Mouse (Mus musculus): ENCODE data around the gene Slc25a12. TPM values are rescaled to one million over a fixed set of nuclear protein-coding genes. Genes with fewer than 3 reads are reported as not detected.

Gene Slc25a12
- polyA plus RNA-seq, 1 experiment from 2014 or later, result 108 TPM

DNA sequence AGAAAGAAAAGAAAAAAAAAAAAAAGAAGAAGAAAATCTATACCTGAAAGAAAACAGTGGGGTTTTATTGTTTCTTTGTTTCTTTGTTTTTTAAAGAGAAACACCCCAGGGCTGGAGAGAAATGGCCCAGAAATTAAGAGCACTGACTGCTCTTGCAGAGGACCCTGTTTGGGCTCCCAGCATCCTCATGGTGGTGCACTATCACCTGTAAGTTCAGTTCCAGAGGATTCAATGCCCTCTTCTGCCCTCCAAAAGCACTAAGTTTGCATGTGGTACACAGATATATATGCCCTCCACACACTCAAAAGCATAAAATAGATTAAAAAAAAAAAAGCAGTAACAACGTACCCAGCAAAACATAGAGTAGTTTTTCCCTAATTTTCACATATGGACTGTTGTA lies 68.8 kb downstream of the Slc25a12 start:
- H3K4me1 ChIP-seq (replicated peaks; ENCODE audit: control insufficient read depth, insufficient read depth, low read length), result no peaks in the 10 kb centered on the region
- H3K27me3 ChIP-seq (ENCODE audit: control insufficient read depth, insufficient read depth, low read length), result no peaks in the 10 kb centered on the region
- H3K36me3 ChIP-seq (replicated peaks; ENCODE audit: control insufficient read depth, insufficient read depth), result peaks cover 24% of the 10 kb centered on the region
- H3K9ac ChIP-seq, result no peak overlapping the region
- WGBS, result 92% methylated on average over 1 of the region's 1 CpGs
- DNase-seq (ENCODE audit: low spot score) (no peak), ATAC-seq (ENCODE audit: low FRiP score) (no peak)
- no peaks in the 10 kb centered on the region for H3K9me3 ChIP-seq (ENCODE audit: control insufficient read depth, low read length)
- H3K27ac ChIP-seq, result no peak overlapping the region
- H3K4me2 ChIP-seq (replicated peaks), result no peak overlapping the region
- H3K4me3 ChIP-seq (replicated peaks; ENCODE audit: low read length), result no peak overlapping the region

DNA sequence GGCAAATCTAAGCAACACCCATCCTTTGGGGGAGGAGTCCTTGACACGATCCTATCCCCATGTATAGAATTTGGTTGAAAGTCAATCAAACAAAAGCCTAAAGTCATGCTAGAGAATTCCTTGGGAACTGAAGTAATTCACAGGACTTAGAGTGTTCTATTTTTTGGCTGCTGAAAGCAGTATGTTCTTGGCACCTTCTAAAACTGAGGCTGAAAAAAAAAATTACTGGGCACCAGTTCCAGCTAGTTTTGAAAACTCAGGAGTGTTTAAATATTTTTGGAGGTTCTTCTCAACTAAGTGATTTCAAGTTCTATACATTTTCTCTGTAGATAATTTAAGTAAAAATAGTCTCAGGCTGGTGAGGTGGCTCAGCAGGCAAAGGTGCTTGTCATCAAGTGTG lies 70.0 kb downstream of the Slc25a12 start:
- 74% methylated on average over 1 of the region's 1 CpGs for WGBS
- Histone ChIP-seq H3K27ac (no peak overlapping the region), H3K27me3 (ENCODE audit: control insufficient read depth, insufficient read depth, low read length) (no peaks in the 10 kb centered on the region), H3K9me3 (ENCODE audit: control insufficient read depth, low read length) (no peaks in the 10 kb centered on the region), H3K4me3 (replicated peaks; ENCODE audit: low read length) (no peak overlapping the region), H3K36me3 (replicated peaks; ENCODE audit: control insufficient read depth, insufficient read depth) (peaks cover 29% of the 10 kb centered on the region), H3K9ac (no peak overlapping the region), H3K4me1 (replicated peaks; ENCODE audit: control insufficient read depth, insufficient read depth, low read length) (no peaks in the 10 kb centered on the region), H3K4me2 (replicated peaks) (no peak overlapping the region)
- DNase-seq (ENCODE audit: low spot score) (no peak), ATAC-seq (ENCODE audit: low FRiP score) (no peak)

DNA sequence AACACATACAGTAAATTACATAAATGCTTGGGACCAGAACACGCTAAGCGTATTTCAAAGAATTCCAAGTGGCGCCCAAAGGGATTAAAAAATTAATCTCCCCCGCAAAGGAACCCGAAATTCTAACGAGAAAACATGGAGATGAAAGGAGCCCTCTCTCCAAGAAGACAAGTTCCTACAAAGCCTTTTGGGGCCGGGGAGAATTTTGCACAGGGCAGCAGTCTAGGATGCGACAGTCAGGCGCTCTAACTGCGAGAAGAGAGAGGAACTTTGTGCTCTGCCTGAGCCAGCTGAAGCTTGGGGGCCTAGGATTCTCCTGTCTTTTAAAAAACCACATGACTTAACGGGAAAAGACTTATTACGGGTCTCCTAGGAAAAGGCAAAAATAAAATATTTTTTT lies 71.7 kb downstream of the Slc25a12 start:
- DNase-seq (ENCODE audit: low spot score) (no peak), ATAC-seq (ENCODE audit: low FRiP score) (no peak)
- 84% methylated on average over 12 of the region's 12 CpGs for WGBS
- peaks cover 29% of the 10 kb centered on the region for H3K36me3 ChIP-seq (replicated peaks; ENCODE audit: control insufficient read depth, insufficient read depth)
- H3K4me1 ChIP-seq (replicated peaks; ENCODE audit: control insufficient read depth, insufficient read depth, low read length), result no peaks in the 10 kb centered on the region
- H3K27me3 ChIP-seq (ENCODE audit: control insufficient read depth, insufficient read depth, low read length), result no peaks in the 10 kb centered on the region
- no peak overlapping the region for H3K9ac ChIP-seq
- H3K27ac ChIP-seq, result no peak overlapping the region
- H3K9me3 ChIP-seq (ENCODE audit: control insufficient read depth, low read length), result no peaks in the 10 kb centered on the region
- H3K4me3 ChIP-seq (replicated peaks; ENCODE audit: low read length), result no peak overlapping the region
- H3K4me2 ChIP-seq (replicated peaks), result no peak overlapping the region

DNA sequence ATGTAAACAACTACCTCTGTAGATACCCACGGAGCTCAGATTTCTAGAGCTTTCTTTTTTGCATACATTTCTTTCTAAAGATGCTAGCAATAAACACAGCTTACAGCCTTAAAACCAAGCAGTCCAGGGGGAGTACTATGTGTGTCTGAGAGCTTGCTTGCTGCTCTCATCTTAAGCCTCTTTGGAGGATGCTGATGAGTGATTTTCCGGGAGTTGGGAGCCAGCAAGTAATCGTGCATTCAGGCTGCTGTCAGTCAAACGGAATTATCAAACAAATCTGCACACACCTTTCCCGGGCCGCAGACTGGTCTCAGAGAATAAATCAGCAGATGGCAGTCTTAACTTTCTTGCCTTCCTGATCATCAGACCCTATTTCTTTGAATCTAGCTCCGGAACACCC lies 73.1 kb downstream of the Slc25a12 start:
- H3K4me2 ChIP-seq (replicated peaks), result no peak overlapping the region
- ATAC-seq (ENCODE audit: low FRiP score) (no peak), DNase-seq (ENCODE audit: low spot score) (no peak)
- 0 out of 2 replicates have a peak, but pooled peaks cover 3% of the 10 kb centered on the region for H3K4me1 ChIP-seq (replicated peaks; ENCODE audit: control insufficient read depth, insufficient read depth, low read length)
- peaks cover 29% of the 10 kb centered on the region for H3K36me3 ChIP-seq (replicated peaks; ENCODE audit: control insufficient read depth, insufficient read depth)
- 38% methylated on average over 7 of the region's 7 CpGs for WGBS
- H3K27ac ChIP-seq, result peak overlapping the region; percentile 16
- no peaks in the 10 kb centered on the region for H3K9me3 ChIP-seq (ENCODE audit: control insufficient read depth, low read length)
- no peak overlapping the region for H3K4me3 ChIP-seq (replicated peaks; ENCODE audit: low read length)
- no peak overlapping the region for H3K9ac ChIP-seq
- H3K27me3 ChIP-seq (ENCODE audit: control insufficient read depth, insufficient read depth, low read length), result no peaks in the 10 kb centered on the region

DNA sequence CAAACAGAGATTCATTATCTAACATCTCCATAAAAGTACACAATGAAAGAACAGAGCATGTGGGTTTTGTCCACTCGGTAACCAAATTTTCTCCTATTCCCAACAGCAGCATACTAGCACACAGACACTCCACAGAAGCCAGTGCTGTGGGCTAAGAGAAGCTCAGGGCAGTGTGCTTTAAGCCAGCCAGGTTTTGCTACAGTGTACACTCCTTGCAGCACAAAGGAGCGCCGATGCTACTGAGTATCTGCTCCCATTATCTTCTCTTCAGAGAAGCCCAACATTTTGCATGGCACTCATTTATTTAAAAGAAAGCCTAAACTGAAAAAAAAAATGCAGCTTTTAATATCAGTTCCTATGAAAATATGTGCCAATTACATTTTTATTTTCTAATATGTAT lies 73.6 kb downstream of the Slc25a12 start:
- Histone ChIP-seq H3K9ac (0 out of 2 replicates have a peak overlapping the region, but pooled peaks have one; percentile 7), H3K4me2 (replicated peaks) (no peak overlapping the region), H3K4me3 (replicated peaks; ENCODE audit: low read length) (no peak overlapping the region), H3K27ac (peak overlapping the region; percentile 16), H3K4me1 (replicated peaks; ENCODE audit: control insufficient read depth, insufficient read depth, low read length) (0 out of 2 replicates have a peak, but pooled peaks cover 3% of the 10 kb centered on the region), H3K9me3 (ENCODE audit: control insufficient read depth, low read length) (no peaks in the 10 kb centered on the region), H3K36me3 (replicated peaks; ENCODE audit: control insufficient read depth, insufficient read depth) (peaks cover 29% of the 10 kb centered on the region), H3K27me3 (ENCODE audit: control insufficient read depth, insufficient read depth, low read length) (no peaks in the 10 kb centered on the region)
- DNase-seq (ENCODE audit: low spot score) (no peak), ATAC-seq (ENCODE audit: low FRiP score) (no peak)
- WGBS, result 59% methylated on average over 3 of the region's 3 CpGs

DNA sequence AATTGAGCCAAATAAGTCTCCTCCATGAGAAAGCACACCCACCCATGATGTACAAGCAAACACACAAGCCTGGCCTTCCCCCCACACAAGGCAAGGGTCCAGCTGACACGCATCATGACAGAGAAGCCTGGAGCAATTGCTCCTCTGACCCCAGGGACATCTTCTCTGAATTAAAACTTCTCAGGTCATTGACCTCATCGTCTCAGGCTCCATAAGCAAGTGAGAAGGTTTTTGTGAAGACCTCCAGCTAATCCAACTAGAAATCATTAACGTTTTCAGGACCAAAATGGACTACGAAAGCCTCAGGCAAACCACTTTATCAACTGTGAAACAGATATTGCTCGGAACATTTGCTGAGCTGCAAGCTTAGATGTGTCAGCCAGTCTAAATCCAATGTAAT lies 76.0 kb downstream of the Slc25a12 start:
- DNase-seq (ENCODE audit: low spot score), result no peak
- Histone ChIP-seq H3K9ac (no peak overlapping the region), H3K4me1 (replicated peaks; ENCODE audit: control insufficient read depth, insufficient read depth, low read length) (0 out of 2 replicates have a peak, but pooled peaks cover 3% of the 10 kb centered on the region), H3K27me3 (ENCODE audit: control insufficient read depth, insufficient read depth, low read length) (no peaks in the 10 kb centered on the region), H3K4me2 (replicated peaks) (no peak overlapping the region), H3K9me3 (ENCODE audit: control insufficient read depth, low read length) (no peaks in the 10 kb centered on the region), H3K4me3 (replicated peaks; ENCODE audit: low read length) (no peak overlapping the region), H3K27ac (no peak overlapping the region), H3K36me3 (replicated peaks; ENCODE audit: control insufficient read depth, insufficient read depth) (peaks cover 14% of the 10 kb centered on the region)
- ATAC-seq (ENCODE audit: low FRiP score), result no peak
- 41% methylated on average over 5 of the region's 5 CpGs for WGBS

DNA sequence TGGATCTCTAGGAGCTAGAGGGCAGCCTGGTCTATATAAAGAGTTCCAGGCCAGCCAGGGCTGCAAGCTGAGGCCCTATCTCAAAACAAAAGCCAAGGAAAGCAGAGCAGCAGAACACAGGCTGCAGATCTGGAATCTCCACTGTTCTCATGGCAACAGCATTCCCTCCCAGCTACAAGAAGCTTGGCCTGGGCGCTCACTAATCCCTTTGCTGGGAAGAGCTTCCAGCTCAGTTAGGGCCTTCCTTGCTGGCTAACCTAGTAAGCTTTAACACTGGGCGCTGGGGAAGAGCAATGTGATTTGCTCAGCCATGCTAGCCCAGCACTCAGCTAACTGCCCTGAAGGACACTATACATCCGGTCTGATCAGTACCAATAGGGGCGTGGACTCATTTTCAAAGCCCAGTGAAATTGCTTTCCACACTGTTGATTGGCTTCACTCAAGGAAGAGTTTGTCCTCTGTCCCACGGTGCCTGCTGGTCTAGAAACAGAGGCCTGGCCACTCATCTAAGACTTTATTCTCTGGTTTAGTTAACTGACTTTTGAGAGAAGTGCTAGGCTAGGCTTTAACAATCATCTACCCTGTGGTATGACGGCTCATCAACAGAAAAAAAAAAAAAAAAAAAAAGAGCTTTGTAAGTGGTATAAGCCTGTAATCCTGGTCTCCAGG lies 77.3 kb downstream of the Slc25a12 start:
- H3K4me2 ChIP-seq (replicated peaks), result no peak overlapping the region
- H3K27me3 ChIP-seq (ENCODE audit: control insufficient read depth, insufficient read depth, low read length), result no peaks in the 10 kb centered on the region
- H3K9ac ChIP-seq, result no peak overlapping the region
- no peak overlapping the region for H3K4me3 ChIP-seq (replicated peaks; ENCODE audit: low read length)
- H3K9me3 ChIP-seq (ENCODE audit: control insufficient read depth, low read length), result no peaks in the 10 kb centered on the region
- 0 out of 2 replicates have a peak, but pooled peaks cover 3% of the 10 kb centered on the region for H3K4me1 ChIP-seq (replicated peaks; ENCODE audit: control insufficient read depth, insufficient read depth, low read length)
- DNase-seq (ENCODE audit: low spot score), result no peak
- 60% methylated on average over 6 of the region's 6 CpGs for WGBS
- 0 out of 2 replicates have a peak, but pooled peaks have one; percentile 21 for ATAC-seq (ENCODE audit: low FRiP score)
- H3K27ac ChIP-seq, result no peak overlapping the region
- H3K36me3 ChIP-seq (replicated peaks; ENCODE audit: control insufficient read depth, insufficient read depth), result peaks cover 8% of the 10 kb centered on the region; the same call in 1 of the 2 replicates

DNA sequence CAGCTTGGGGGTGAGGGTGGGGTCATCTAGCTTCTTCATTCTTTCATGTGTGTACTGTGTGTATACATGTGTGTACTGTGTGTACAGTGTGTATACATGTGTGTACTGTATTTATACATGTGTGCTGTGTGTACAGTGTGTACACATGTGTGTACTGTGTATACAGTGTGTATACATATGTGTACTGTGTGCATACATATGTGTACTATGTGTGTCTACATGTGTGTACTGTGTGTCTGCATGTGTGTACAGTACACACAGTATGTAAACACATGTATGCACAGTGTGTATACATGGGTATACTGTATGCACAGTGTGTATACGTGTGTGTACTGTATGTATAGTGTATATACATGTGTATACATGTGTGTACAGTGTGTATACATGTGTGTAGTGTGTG lies 85.6 kb downstream of the Slc25a12 start:
- Histone ChIP-seq H3K27me3 (ENCODE audit: control insufficient read depth, insufficient read depth, low read length) (no peaks in the 10 kb centered on the region), H3K4me2 (replicated peaks) (no peak overlapping the region), H3K36me3 (replicated peaks; ENCODE audit: control insufficient read depth, insufficient read depth) (peaks cover 34% of the 10 kb centered on the region), H3K9me3 (ENCODE audit: control insufficient read depth, low read length) (no peaks in the 10 kb centered on the region), H3K9ac (no peak overlapping the region), H3K4me3 (replicated peaks; ENCODE audit: low read length) (no peak overlapping the region), H3K4me1 (replicated peaks; ENCODE audit: control insufficient read depth, insufficient read depth, low read length) (no peaks in the 10 kb centered on the region), H3K27ac (no peak overlapping the region)
- DNase-seq (ENCODE audit: low spot score) (no peak), ATAC-seq (ENCODE audit: low FRiP score) (peak; percentile 37; the same call in 1 of the 2 replicates)
- 90% methylated on average over 1 of the region's 1 CpGs for whole genome bisulfite sequencing

DNA sequence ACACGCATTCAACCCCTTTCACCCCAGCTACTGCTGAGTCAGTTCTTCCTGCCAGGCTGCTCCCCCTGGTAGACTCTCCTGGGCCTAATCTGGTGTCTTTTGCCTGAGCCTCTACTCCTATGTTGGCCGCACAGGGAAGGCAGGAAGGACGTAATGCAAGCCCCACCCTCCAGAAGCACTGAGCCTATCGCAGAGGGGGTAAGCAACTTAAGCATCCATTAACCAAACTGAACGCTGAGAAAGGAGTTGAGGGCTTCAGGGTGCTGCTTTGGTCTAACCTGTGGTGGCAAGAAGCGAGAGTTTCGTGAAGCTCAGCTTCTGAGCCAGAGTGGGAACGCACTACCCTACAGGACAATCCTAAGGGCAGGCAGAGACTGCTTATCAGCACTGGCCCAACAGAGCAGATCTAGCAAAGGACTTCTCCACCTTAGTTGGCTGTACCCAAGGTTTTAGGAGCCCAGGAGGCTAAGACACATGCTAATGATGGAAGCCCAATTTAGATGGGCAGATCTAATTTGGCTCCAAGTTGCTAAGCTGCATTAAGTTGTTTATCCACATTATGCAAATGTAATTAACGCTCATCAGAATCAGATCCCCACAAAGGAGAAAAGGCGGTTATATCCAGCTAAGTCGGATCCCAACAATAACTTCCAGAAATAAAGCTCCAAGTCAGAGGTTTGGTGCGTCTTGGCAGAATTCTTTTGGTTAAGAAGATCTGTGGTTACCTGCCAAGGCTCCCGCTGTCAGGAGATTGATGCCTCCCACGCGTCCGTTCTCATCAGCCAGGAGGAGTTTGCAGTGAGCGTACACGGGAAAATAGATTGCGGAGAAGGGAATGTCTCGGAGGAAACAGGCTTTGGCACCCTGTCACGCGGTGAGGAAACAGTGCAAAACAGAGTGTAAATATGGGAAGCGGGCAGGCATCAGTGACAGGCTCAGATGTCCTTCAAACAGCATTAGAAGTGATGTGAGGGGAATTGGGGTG lies 88.5 kb downstream of the Slc25a12 start:
- ATAC-seq (ENCODE audit: low FRiP score), result no peak
- no peak for DNase-seq (ENCODE audit: low spot score)
- H3K36me3 ChIP-seq (replicated peaks; ENCODE audit: control insufficient read depth, insufficient read depth), result peaks cover 54% of the 10 kb centered on the region
- H3K4me2 ChIP-seq (replicated peaks), result no peak overlapping the region
- no peaks in the 10 kb centered on the region for H3K27me3 ChIP-seq (ENCODE audit: control insufficient read depth, insufficient read depth, low read length)
- H3K4me1 ChIP-seq (replicated peaks; ENCODE audit: control insufficient read depth, insufficient read depth, low read length), result no peaks in the 10 kb centered on the region
- WGBS, result 65% methylated on average over 23 of the region's 23 CpGs
- no peaks in the 10 kb centered on the region for H3K9me3 ChIP-seq (ENCODE audit: control insufficient read depth, low read length)
- H3K4me3 ChIP-seq (replicated peaks; ENCODE audit: low read length), result no peak overlapping the region
- peak overlapping the region; percentile 51; the same call in 1 of the 2 replicates for H3K27ac ChIP-seq
- no peak overlapping the region for H3K9ac ChIP-seq
